Mouse (Mus musculus) intestine, embryonic 14.5 days (tissue): ENCODE data around the gene Polr1c. TPM values are rescaled to one million over a fixed set of nuclear protein-coding genes. Genes with fewer than 3 reads are reported as not detected.

Source experiments
- ATAC-seq: fragments of 200-750 bp; cut with Nextera tagmentation; replicated peaks from 2 replicates; pipeline ENCODE4 v1.8.0; 2017; ENCODE audit warnings: low read depth, moderate number of reproducible peaks, moderate TSS enrichment, moderate library complexity; ENCODE audit not compliant: low FRiP score, low TSS enrichment
- DNase-seq: peaks from one replicate; pipeline ENCODE4 v3.0.0-alpha.2; 2018; ENCODE audit warnings: low spot score
- H3K27ac ChIP-seq: fragments of 300-500 bp; sonication (generic); 2 replicates; pipeline ENCODE4 v1.5.1; 2014; ENCODE audit warnings: low read depth, mild to moderate bottlenecking, control low read depth
- H3K27me3 ChIP-seq: fragments of 300-500 bp; sonication (generic); replicated peaks from 2 replicates; pipeline ENCODE4 v1.6.1; 2014; ENCODE audit warnings: low read length, control low read depth; ENCODE audit not compliant: control insufficient read depth, insufficient read depth
- H3K36me3 ChIP-seq: fragments of 300-500 bp; sonication (generic); 2 replicates; pipeline ENCODE4 v1.6.1; 2014; ENCODE audit warnings: low read length, control low read depth; ENCODE audit not compliant: control insufficient read depth, insufficient read depth
- H3K4me1 ChIP-seq: fragments of 300-500 bp; sonication (generic); replicated peaks from 2 replicates; pipeline ENCODE4 v1.6.1; 2014; ENCODE audit warnings: low read length, control low read depth, mixed read lengths; ENCODE audit not compliant: control insufficient read depth, insufficient read depth
- H3K4me2 ChIP-seq: fragments of 300-500 bp; sonication (generic); 2 replicates; pipeline ENCODE4 v1.6.1; 2014; ENCODE audit warnings: low read length
- H3K4me3 ChIP-seq: fragments of 300-500 bp; sonication (generic); 2 replicates; pipeline ENCODE4 v1.5.1; 2014; ENCODE audit warnings: low read depth, low read length, control low read depth, mixed read lengths
- H3K9ac ChIP-seq: fragments of 300-500 bp; sonication (generic); 2 replicates; pipeline ENCODE4 v1.6.1; 2014; ENCODE audit warnings: mild to moderate bottlenecking, low read length
- H3K9me3 ChIP-seq: fragments of 300-500 bp; sonication (generic); 2 replicates; pipeline ENCODE4 v1.6.1; 2016; ENCODE audit warnings: low read length, control low read depth; ENCODE audit not compliant: control insufficient read depth
- WGBS: fragments of 180-500 bp; shearing (Covaris S2); extraction: QIAGEN DNeasy Blood & Tissue Kit; methylation state at CpG from one replicate; pipeline ENCODE4 v1.1.7; 2014; 5-methylcytosine and 5-hydroxymethylcytosine counted together
- polyA plus RNA-seq: library from polyadenylated mRNA; unstranded; fragments of >200 nt; fragmentation: Nextera tagmentation; extraction: Ambion mirVana; gene quantifications from 2 replicates; pipeline ENCODE4 v1.2.1, GENCODE M21; 2014

The Polr1c gene
- polyA plus RNA-seq, 1 experiment from 2014 or later, result 93.7 TPM

DNA sequence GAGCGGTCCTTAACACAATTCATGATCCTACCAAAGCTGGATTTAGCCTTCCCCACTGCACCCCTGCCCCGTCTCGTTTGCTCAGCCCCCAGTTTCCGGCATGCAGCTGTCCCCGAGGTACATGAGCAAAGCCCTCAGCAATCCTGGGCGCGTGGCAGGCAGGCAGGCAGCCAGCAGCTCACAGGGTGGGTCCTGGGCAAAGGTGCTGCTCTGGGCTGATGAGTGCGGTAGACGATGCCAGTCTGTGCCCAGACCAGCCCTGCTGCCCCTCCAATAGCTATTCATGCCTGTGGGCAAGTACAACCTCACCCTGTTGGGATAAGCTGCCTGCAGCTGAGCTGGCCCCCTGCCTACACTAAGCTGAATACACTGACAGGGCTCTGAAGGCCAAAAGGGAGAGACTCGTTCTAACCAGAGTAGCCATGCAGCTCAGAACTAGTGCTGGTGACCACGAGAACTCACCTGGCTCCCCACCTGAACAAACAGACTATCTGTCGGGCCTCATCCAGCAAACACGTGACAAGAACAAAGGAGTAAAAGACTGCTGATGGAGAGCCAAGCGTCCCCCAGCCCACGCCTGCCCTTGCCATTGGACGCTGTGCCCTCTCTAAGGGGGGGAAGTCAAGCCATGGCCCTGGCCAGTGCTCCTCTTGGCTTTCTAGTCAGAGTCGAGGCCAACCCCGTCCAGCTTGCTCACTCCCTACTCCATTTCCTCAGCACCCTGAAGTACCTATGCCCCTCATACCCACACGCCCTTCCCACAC, 22.1 kb upstream of the Polr1c start:
- no peak overlapping the region for H3K9ac ChIP-seq
- no peaks in the 10 kb centered on the region for H3K9me3 ChIP-seq
- H3K4me3 ChIP-seq, result no peak overlapping the region
- no peak overlapping the region for H3K27ac ChIP-seq
- no peaks in the 10 kb centered on the region for H3K4me1 ChIP-seq
- no peak overlapping the region for H3K4me2 ChIP-seq
- peaks cover 52% of the 10 kb centered on the region for H3K36me3 ChIP-seq
- 84% methylated on average over 19 of the region's 19 CpGs for WGBS
- no peak for ATAC-seq
- H3K27me3 ChIP-seq, result no peaks in the 10 kb centered on the region
- DNase-seq, result no peak

DNA sequence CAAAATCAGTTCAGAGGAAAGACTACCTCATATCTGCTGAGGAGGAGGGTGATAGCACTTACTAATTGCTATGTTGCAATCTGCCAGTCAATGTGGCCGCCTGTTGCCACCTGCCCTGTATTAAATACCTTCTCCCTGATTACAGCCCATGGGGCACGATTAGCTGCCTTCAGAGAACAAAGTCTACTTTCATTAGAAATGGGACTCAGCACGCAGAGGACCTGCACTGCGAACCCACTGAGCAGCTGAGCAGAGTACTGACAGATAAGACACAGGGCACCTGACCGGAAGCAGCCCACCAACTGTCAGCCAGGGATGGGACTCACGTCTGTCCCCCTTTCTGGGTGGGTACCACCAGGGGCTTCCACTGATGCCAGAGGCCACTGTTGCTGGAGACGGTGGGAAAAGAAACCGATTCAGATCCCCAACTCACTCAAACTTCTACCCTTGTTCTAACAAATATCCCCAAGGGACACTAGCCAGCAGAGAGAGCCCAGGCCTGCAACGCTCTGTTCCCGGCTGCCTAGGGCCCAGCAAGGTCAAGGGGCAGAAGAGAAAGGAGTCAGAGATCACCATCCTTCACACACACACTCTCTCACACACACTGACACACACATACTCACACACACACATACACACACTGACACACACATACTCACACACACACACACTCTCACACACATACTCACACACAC, 20.3 kb upstream of the Polr1c start:
- Histone ChIP-seq H3K9ac (no peak overlapping the region), H3K9me3 (no peaks in the 10 kb centered on the region), H3K36me3 (peaks cover 66% of the 10 kb centered on the region), H3K4me1 (no peaks in the 10 kb centered on the region), H3K4me3 (no peak overlapping the region), H3K27me3 (no peaks in the 10 kb centered on the region), H3K4me2 (no peak overlapping the region), H3K27ac (no peak overlapping the region)
- whole genome bisulfite sequencing, result 76% methylated on average over 10 of the region's 10 CpGs
- DNase-seq, result no peak
- no peak for ATAC-seq

DNA sequence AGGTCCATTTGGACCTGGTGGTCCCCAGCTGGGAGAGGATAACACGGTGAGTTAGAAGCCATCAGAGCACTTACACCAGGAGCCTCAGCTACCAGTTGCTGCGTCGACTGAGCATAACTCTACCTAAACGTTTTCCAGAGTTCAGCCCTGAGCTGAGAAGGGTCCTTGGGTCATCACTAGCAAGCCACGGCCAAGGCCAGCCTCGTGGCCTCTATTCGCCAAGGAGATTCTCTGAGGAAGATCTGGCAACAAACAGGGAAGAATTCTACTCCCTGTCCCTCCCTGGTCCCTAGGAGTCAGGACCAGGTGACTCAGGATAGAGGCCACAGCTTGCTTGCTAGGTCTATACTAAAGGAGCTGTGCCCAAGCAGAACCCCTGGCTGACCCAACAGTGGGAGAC, 19.7 kb upstream of the Polr1c start:
- Histone ChIP-seq H3K36me3 (peaks cover 70% of the 10 kb centered on the region), H3K4me1 (no peaks in the 10 kb centered on the region), H3K9me3 (no peaks in the 10 kb centered on the region), H3K27me3 (no peaks in the 10 kb centered on the region), H3K4me3 (no peak overlapping the region), H3K4me2 (no peak overlapping the region), H3K27ac (no peak overlapping the region), H3K9ac (no peak overlapping the region)
- WGBS, result 74% methylated on average over 7 of the region's 7 CpGs
- ATAC-seq (no peak), DNase-seq (no peak)

DNA sequence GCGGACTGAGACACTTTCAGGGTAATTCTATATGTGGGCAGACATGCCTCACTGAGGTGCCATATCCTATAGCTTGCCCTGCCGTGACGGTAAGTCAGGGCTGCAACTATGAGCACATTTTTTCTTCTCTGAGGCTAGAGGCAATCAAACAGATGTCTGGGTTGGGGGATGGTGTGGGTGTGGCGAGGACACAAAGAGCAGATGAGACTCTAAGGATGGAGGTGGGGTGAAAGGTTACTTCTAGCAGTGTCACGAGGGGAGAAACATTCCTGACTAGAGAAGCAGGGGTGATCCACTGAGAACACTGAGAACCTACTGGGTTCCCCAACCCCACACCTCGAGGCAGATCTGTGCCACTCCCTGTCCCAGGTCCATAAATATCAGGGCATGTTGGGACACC, 19.1 kb upstream of the Polr1c start:
- ATAC-seq (no peak), DNase-seq (no peak)
- WGBS, result 45% methylated on average over 6 of the region's 6 CpGs
- no peak overlapping the region for H3K4me3 ChIP-seq
- no peaks in the 10 kb centered on the region for H3K4me1 ChIP-seq
- no peaks in the 10 kb centered on the region for H3K27me3 ChIP-seq
- no peak overlapping the region for H3K9ac ChIP-seq
- H3K4me2 ChIP-seq, result no peak overlapping the region
- H3K9me3 ChIP-seq, result no peaks in the 10 kb centered on the region
- H3K36me3 ChIP-seq, result peaks cover 72% of the 10 kb centered on the region
- H3K27ac ChIP-seq, result no peak overlapping the region

DNA sequence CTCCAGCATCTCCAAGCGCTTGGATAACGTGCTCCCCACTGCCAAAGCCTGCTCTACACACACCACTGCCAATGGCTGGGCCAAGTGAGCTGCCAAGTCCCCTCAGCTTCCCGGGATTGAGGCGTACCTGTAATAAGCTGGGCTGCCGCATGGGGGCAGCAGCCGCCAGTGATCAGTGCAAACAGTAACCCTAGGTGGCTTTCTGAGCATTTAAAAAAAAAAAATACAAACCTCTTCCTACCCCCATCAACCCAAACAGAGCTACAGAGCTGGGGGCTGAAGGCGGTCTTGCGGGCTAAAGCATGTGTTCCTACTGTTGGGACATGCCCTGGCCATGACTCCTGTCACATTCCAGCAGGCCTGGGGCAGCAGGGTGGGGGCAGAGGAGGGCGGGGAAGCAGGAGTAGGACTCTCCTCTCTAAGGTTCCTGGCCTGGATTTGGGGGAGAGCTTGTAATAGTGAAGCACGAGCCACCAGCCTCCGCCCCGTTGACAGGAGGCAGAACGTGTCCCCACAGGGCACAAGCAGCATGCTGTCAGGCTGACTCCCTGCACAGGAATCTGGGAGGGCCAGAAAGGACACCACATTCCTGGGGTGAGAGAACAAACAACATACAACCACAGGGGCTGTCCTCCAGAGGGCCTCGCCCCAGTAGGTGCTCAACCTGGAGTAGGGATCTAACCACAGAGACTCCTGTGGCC, 18.2 kb upstream of the Polr1c start:
- DNase-seq (peak; percentile 94), ATAC-seq (peak; percentile 54; the same call in 1 of the 2 replicates)
- H3K27me3 ChIP-seq, result no peaks in the 10 kb centered on the region
- peaks cover 72% of the 10 kb centered on the region for H3K36me3 ChIP-seq
- 25% methylated on average over 14 of the region's 14 CpGs for WGBS
- no peak overlapping the region for H3K9ac ChIP-seq
- H3K4me1 ChIP-seq, result no peaks in the 10 kb centered on the region
- no peaks in the 10 kb centered on the region for H3K9me3 ChIP-seq
- H3K4me2 ChIP-seq, result no peak overlapping the region
- no peak overlapping the region for H3K4me3 ChIP-seq
- H3K27ac ChIP-seq, result no peak overlapping the region

GRCm38 (mm10) chr17:46265502-46265901, 17.6 kb upstream of the Polr1c start:
- WGBS, result 87% methylated on average over 12 of the region's 12 CpGs
- no peak for ATAC-seq
- Histone ChIP-seq H3K4me1 (no peaks in the 10 kb centered on the region), H3K4me3 (no peak overlapping the region), H3K36me3 (peaks cover 70% of the 10 kb centered on the region), H3K27ac (no peak overlapping the region), H3K4me2 (no peak overlapping the region), H3K9ac (no peak overlapping the region), H3K9me3 (no peaks in the 10 kb centered on the region), H3K27me3 (no peaks in the 10 kb centered on the region)
- peak; percentile 59 for DNase-seq

GRCm38 (mm10) chr17:46262201-46262694, 14.4 kb upstream of the Polr1c start:
- no peak overlapping the region for H3K27ac ChIP-seq
- H3K9me3 ChIP-seq, result no peaks in the 10 kb centered on the region
- no peak overlapping the region for H3K9ac ChIP-seq
- no peaks in the 10 kb centered on the region for H3K27me3 ChIP-seq
- DNase-seq (no peak), ATAC-seq (no peak)
- H3K4me2 ChIP-seq, result no peak overlapping the region
- no peak overlapping the region for H3K4me3 ChIP-seq
- H3K36me3 ChIP-seq, result peaks cover 82% of the 10 kb centered on the region
- no peaks in the 10 kb centered on the region for H3K4me1 ChIP-seq
- 91% methylated on average over 5 of the region's 5 CpGs for WGBS

- H3K36me3 ChIP-seq, result peaks cover 67% of the 10 kb centered on the region
- H3K9me3 ChIP-seq, result no peaks in the 10 kb centered on the region
- H3K4me3 ChIP-seq, result no peak overlapping the region
- H3K9ac ChIP-seq, result no peak overlapping the region
- H3K4me2 ChIP-seq, result no peak overlapping the region
- peaks cover 9% of the 10 kb centered on the region for H3K27me3 ChIP-seq
- DNase-seq (no peak), ATAC-seq (no peak)
- 86% methylated on average over 17 of the region's 17 CpGs for WGBS
- H3K4me1 ChIP-seq, result no peaks in the 10 kb centered on the region
- no peak overlapping the region for H3K27ac ChIP-seq
These were observed 11.8 kb upstream of the Polr1c start for GRCm38 (mm10) chr17:46259675-46260074.
